Mouse (Mus musculus) megakaryocyte, embryonic 14.5 days (primary cell): ENCODE results near the gene Dcdc2a.

ENCODE experiments used
- FLI1 ChIP-seq: IDR thresholded peaks from 2 replicates; pipeline ENCODE4 v1.6.1; 2012; ENCODE audit warnings: low read length, inconsistent platforms, mixed read lengths
- GATA1 ChIP-seq: IDR thresholded peaks from 3 replicates; pipeline ENCODE4 v1.6.1; 2012; ENCODE audit warnings: mixed read lengths, low read length, inconsistent platforms, borderline replicate concordance

DNA sequence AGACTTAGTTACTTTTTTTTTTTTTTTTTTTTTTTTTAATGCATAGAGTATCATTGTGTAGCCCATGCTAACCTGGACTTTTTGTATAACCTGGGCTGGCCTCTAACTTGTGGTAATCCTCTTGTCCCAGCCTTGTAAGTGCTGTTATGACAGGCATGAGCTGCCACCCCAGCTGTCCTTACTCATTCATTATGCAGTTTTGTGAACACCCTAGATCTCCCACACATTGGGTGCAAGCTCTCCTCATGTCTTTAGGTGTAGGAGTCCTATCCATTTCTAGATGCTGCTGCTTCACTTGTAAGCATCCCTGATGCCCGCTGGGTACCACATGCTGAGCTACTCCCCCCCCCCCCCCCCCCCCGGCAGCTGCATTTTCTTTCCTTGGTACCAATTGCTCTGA is 71.4 kb downstream of the Dcdc2a start:
- TF ChIP-seq GATA1 = no peak
- no peak for TF ChIP-seq FLI1
